Mouse (Mus musculus): ENCODE results near the gene Relt. TPM values are rescaled to one million over a fixed set of nuclear protein-coding genes. Genes with fewer than 3 reads are reported as not detected.

Gene Relt
- 5.9 and 6.3 TPM in 2 replicates for polyA plus RNA-seq (2015; fragmentation: Nextera tagmentation; extraction: Ambion mirVana)

DNA sequence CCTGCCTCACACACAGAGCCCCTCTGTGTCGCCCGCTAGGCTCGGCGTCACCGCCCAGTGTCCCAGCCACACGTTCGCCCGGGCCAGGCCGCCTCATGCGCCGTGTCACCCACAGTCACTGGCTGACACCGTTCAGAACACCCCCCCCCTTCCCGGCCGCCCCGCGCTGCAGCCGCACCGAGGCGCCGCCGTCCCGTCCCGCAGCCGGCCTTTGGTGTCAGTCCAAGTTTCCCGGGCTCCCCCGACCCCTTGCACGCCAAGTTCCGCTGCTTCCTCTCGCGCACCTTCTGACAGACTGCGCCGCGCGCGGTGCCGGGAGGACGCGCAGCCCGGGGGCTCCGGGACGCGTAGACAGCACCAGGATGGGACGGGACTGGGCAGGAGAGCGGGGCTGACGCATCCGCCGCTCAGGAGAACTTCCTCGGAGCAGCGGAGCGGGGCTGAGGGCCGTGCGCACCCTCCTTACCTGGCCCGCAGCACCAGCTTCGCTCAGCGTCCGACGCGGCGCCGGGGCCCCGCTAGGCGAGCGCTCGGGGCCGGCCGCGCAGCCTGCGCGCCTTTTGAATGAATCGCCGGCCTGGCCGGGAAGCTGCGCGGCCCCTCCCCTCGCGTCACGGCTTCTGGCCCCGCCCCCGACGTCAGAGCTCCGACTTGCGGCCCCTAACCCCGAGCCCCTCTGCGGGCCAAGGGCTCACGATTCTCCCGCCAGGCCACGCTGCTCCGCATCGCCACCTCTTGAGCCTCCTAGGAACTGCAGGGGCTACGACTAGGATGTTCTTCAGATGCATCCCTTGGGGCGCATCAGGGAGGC, at the start of gene Relt:
Relt (minus strand) TSS at position 619 of the 811 bp plus-strand sequence.
- no peaks in the 10 kb centered on the region for H3K36me3 ChIP-seq
- ATAC-seq (ENCODE audit: low FRiP score) = peak; percentile 92
- H3K27me3 ChIP-seq (replicated peaks) = no peaks in the 10 kb centered on the region
- peaks cover 14% of the 10 kb centered on the region for H3K4me1 ChIP-seq
- H3K9me3 ChIP-seq (replicated peaks) = no peaks in the 10 kb centered on the region
- H3K27ac ChIP-seq (replicated peaks) = peak within 1 kb of the TSS; percentile 87
- peak within 1 kb of the TSS; percentile 86 for H3K4me3 ChIP-seq (replicated peaks)
- H3K4me2 ChIP-seq = peak within 1 kb of the TSS; percentile 98
- WGBS = under 1% methylated on average over 77 of the region's 91 CpGs
- peak within 1 kb of the TSS; percentile 82 for H3K9ac ChIP-seq (replicated peaks)

DNA sequence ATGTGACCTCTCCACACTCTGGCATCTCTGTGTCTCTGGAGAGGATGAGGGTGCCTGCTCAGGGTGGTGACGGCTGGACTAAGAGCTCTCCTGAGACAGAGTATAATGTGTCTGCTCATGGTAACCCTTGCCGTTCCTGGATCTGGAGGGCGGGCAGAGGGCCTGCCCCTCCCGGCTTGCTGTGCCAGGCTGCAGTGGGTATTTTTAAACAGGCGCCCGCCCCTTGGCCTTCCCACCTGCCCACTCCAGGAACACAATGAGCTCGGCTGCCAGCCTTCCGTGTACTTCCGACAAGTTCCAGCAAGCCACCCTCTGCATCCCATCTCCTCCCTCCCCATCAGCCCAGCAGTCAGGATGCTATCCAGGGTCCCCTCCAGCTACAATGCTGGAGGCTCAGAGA, 48.5 kb upstream of the Relt start:
- no peak overlapping the region for H3K4me2 ChIP-seq
- no peak for ATAC-seq (ENCODE audit: low FRiP score)
- WGBS = 45% methylated on average over 9 of the region's 9 CpGs
- no peaks in the 10 kb centered on the region for H3K36me3 ChIP-seq
- no peaks in the 10 kb centered on the region for H3K9me3 ChIP-seq (replicated peaks)
- no peak overlapping the region for H3K9ac ChIP-seq (replicated peaks)
- no peak overlapping the region for H3K27ac ChIP-seq (replicated peaks)
- H3K27me3 ChIP-seq (replicated peaks) = no peaks in the 10 kb centered on the region
- no peak overlapping the region for H3K4me3 ChIP-seq (replicated peaks)
- H3K4me1 ChIP-seq = peaks cover 44% of the 10 kb centered on the region

DNA sequence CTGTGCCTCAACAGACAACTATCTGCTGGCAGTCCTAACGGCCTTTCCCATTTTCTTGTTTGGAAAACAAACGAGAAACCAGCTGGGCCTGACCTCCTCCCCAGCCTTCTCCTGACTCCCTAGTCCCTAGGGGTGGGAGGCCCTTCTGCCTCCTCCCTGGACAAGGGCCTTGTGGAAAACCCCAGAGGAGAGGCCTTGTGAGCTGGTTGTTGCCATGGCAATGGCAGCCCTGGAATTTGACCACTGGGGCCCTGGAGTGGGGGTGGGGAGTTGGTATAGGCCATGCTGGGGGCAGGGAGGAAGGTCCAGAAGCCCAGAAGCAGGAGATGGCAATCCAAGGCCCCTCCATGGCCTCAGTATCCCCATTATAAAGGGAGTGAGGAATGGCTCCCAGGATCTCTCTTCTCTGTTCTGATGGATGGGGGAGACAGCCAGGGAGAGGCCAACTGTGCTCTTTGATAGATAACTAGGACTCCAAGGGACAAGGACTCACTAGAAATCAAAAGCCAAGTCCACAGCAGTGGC, 48.1 kb upstream of the Relt start:
- H3K9ac ChIP-seq (replicated peaks) = no peak overlapping the region
- no peak overlapping the region for H3K4me2 ChIP-seq
- no peak overlapping the region; the same call in 1 of the 2 replicates for H3K27ac ChIP-seq (replicated peaks)
- 9% methylated on average over 2 of the region's 2 CpGs for WGBS
- no peak for ATAC-seq (ENCODE audit: low FRiP score)
- no peaks in the 10 kb centered on the region for H3K27me3 ChIP-seq (replicated peaks)
- peaks cover 41% of the 10 kb centered on the region for H3K4me1 ChIP-seq
- no peaks in the 10 kb centered on the region for H3K9me3 ChIP-seq (replicated peaks)
- H3K36me3 ChIP-seq = no peaks in the 10 kb centered on the region
- H3K4me3 ChIP-seq (replicated peaks) = no peak overlapping the region

DNA sequence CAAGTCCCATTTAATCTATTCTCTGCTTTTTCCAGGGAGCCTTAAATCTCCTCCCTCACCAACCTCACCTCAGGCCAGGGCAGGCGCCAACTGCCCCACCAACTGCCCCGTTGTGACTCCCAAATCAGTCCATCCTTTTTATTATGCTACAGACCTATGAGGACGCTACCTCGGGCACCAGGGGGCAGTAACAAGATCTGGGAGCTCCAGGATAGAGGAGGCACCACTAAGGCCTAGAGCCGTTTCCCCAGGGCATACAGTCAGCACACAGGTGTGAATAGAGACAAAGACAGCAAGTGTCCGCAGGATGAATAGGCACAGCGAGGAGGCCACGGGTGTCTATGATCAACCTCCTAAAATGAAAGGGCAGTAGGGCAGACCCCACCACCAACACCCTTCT, 45.3 kb upstream of the Relt start:
- ATAC-seq (ENCODE audit: low FRiP score) = no peak
- peaks cover 29% of the 10 kb centered on the region for H3K4me1 ChIP-seq
- H3K9me3 ChIP-seq (replicated peaks) = no peaks in the 10 kb centered on the region
- no peak overlapping the region for H3K4me2 ChIP-seq
- H3K27ac ChIP-seq (replicated peaks) = 0 out of 2 replicates have a peak overlapping the region, but pooled peaks have one; percentile 13
- H3K9ac ChIP-seq (replicated peaks) = no peak overlapping the region
- no peak overlapping the region for H3K4me3 ChIP-seq (replicated peaks)
- no peaks in the 10 kb centered on the region for H3K36me3 ChIP-seq
- H3K27me3 ChIP-seq (replicated peaks) = no peaks in the 10 kb centered on the region
- WGBS = 42% methylated on average over 8 of the region's 8 CpGs

DNA sequence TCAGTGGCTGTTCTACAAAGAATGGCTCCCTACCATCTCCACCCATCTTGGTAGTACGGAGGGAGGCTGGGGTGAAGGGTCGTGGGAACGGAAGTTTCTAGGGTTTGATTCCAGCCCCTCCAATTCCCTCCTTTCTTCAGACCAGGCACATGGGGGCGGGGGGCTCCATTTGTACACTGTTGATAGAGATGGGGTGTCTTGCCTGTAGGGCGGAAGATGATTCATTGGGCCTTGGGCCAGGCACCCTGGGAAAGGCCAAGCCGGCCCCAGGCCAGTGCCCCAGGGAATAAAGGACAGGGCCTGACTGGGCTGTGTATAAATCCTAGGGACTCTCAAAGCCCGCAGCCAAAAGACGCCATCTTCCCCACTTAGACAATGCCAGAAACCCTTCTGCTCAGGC, 44.8 kb upstream of the Relt start:
- peak; percentile 39; the same call in 1 of the 2 replicates for ATAC-seq (ENCODE audit: low FRiP score)
- H3K27ac ChIP-seq (replicated peaks) = peak overlapping the region; percentile 13; the same call in 1 of the 2 replicates
- 70% methylated on average over 8 of the region's 8 CpGs for WGBS
- H3K4me2 ChIP-seq = no peak overlapping the region
- no peak overlapping the region for H3K9ac ChIP-seq (replicated peaks)
- H3K4me1 ChIP-seq = peaks cover 29% of the 10 kb centered on the region
- no peaks in the 10 kb centered on the region for H3K9me3 ChIP-seq (replicated peaks)
- H3K4me3 ChIP-seq (replicated peaks) = no peak overlapping the region
- H3K36me3 ChIP-seq = no peaks in the 10 kb centered on the region
- H3K27me3 ChIP-seq (replicated peaks) = no peaks in the 10 kb centered on the region

DNA sequence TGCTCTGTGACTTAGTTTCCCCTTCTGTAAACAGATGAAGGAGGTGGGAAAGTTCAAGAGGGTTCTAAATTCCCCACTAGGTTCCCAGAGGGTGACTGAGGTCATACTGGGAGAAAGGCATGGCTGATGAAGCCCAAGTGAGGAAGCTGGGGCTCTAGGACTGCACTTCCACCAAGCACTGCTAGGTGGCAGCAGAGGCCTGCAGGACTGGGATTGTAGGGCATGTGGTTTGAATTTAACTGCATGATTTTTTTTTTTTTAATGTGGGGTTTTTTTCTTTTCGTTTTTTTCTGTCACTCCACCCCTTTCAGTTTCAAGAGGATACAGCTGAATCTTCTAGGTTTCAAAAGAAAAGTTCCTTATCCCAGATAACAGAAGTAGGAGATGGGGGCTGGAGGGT, 44.0 kb upstream of the Relt start:
- H3K4me3 ChIP-seq (replicated peaks) = no peak overlapping the region
- H3K27ac ChIP-seq (replicated peaks) = peak overlapping the region; percentile 60
- H3K27me3 ChIP-seq (replicated peaks) = no peaks in the 10 kb centered on the region
- H3K4me1 ChIP-seq = peaks cover 28% of the 10 kb centered on the region
- no peak overlapping the region for H3K4me2 ChIP-seq
- no peak for ATAC-seq (ENCODE audit: low FRiP score)
- H3K9me3 ChIP-seq (replicated peaks) = no peaks in the 10 kb centered on the region
- H3K9ac ChIP-seq (replicated peaks) = no peak overlapping the region
- H3K36me3 ChIP-seq = no peaks in the 10 kb centered on the region
- WGBS = 4% methylated on average over 1 of the region's 1 CpGs

DNA sequence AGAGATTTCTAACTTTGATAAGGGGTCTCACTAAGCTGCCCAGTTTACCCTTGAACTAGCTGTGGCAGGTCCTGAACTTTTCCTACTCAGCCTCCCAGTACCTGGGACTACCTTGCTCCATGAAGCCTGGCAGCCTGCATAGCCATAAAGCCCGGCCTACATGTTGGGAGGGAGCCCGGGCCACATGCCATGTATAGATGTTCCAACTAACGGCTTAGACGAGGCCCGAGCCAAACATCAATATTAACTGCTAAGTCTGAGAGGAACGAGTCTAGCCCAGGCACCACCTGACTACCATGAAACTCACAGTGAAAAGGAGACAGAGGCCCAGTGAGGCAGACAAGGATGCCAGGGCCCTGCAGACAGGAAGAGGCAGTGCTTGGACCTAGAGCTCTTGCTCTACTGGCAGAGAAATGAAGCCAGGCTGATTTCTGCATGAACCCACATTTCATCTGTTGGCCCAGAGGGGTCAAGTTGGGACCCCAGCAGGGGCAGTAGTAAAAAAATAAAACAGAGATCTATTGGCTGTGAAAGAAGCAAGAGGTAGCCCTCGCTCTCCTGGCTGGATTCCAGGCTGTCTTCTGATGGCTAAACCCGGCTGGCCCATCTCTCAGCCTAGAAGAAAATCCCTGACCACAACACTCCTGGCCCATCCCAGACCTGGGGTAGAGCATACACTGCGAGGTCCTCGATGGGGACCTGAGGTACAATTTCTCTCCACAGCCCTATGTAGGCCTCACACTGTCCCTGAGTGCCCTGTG, 43.0 kb upstream of the Relt start:
- no peak for ATAC-seq (ENCODE audit: low FRiP score)

DNA sequence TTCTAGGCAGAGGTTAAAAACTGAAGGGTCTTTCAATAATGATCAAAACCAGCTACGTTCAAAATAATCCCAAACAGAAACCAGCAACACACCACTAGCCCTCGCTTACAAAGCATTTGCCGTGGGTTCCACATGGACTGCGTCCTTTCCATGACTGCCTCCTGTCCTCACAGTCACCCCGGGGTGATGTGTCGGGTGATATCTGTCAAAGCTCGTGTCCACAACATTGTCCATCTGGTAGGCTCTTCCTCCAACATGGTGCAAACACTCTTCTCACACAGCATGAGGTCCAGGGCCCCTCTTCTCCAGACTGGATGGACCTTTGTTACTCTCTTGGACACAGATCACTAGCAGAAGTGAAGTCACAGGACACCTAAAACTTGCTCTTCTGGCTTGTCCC, 41.8 kb upstream of the Relt start:
- 93% methylated on average over 7 of the region's 7 CpGs for whole genome bisulfite sequencing
- no peak for ATAC-seq (ENCODE audit: low FRiP score)
- no peaks in the 10 kb centered on the region for H3K36me3 ChIP-seq
- H3K27me3 ChIP-seq (replicated peaks) = no peaks in the 10 kb centered on the region
- H3K27ac ChIP-seq (replicated peaks) = no peak overlapping the region
- H3K4me1 ChIP-seq = peaks cover 12% of the 10 kb centered on the region; the same call in 1 of the 2 replicates
- no peak overlapping the region for H3K4me3 ChIP-seq (replicated peaks)
- no peaks in the 10 kb centered on the region for H3K9me3 ChIP-seq (replicated peaks)
- no peak overlapping the region for H3K9ac ChIP-seq (replicated peaks)
- no peak overlapping the region for H3K4me2 ChIP-seq

More for the DNA sequence above, 43.0 kb upstream of the Relt start:
- H3K9ac ChIP-seq (replicated peaks) = no peak overlapping the region
- H3K27ac ChIP-seq (replicated peaks) = no peak overlapping the region
- H3K4me1 ChIP-seq = peaks cover 17% of the 10 kb centered on the region
- H3K9me3 ChIP-seq (replicated peaks) = no peaks in the 10 kb centered on the region
- 86% methylated on average over 10 of the region's 10 CpGs for WGBS
- no peak overlapping the region for H3K4me3 ChIP-seq (replicated peaks)
- H3K4me2 ChIP-seq = no peak overlapping the region
- no peaks in the 10 kb centered on the region for H3K36me3 ChIP-seq
- H3K27me3 ChIP-seq (replicated peaks) = no peaks in the 10 kb centered on the region

DNA sequence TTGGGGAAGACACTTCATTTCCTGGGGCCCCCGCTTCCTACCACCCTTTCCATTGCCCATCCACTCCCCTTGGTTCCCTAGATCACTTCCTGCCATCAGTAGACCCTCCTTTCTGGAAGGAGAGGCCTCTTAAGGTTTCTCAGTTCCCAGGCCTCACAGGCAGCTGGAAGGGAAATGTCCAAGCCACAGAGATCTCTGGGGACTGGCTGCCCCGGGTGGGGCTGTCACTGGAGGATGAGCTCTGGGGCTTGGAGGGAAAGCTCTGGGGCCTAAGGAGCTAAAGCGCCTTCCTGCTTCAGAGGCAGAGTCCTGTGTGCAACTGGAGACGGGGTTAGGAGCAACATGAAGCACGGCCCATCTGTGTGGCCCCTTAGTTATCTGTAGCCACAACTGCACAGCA, 41.4 kb upstream of the Relt start:
- H3K4me1 ChIP-seq = peaks cover 12% of the 10 kb centered on the region; the same call in 1 of the 2 replicates
- no peaks in the 10 kb centered on the region for H3K9me3 ChIP-seq (replicated peaks)
- WGBS = 89% methylated on average over 5 of the region's 5 CpGs
- H3K4me2 ChIP-seq = no peak overlapping the region
- no peaks in the 10 kb centered on the region for H3K27me3 ChIP-seq (replicated peaks)
- no peak overlapping the region for H3K4me3 ChIP-seq (replicated peaks)
- H3K27ac ChIP-seq (replicated peaks) = no peak overlapping the region
- H3K36me3 ChIP-seq = no peaks in the 10 kb centered on the region
- no peak overlapping the region for H3K9ac ChIP-seq (replicated peaks)
- no peak for ATAC-seq (ENCODE audit: low FRiP score)

DNA sequence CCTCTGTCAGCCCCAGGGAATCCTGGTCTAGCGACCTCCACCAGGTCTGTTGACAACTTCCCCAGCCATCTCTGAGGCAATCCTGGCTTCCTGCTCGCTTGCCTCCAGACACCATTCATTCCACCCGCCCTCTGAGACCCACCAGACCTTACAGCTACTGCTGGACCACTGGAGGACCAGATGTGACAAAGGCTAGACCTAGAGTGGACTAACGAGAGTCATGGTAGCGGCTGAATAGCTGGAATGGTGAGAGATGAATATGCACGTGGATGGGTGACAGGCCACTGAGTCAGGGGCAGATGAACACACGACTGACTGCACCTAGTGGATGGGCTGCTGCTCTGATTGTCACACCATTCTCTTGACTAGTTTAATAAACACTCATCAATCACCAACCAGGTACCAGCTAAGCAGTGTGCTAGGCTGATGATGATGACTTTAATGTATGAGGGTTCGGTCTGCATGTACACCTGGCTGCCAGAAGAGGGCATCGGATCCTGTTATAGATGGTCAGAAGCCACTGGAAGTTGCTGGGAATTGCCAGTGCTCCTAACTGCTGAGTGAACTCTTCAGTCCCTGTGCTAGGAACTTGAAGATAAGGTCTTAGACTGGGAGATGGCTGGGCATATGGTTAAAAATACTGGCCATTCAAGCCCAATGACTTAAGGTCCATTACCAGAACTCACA, 39.3 kb upstream of the Relt start:
- no peak overlapping the region for H3K9ac ChIP-seq (replicated peaks)
- H3K27ac ChIP-seq (replicated peaks) = no peak overlapping the region
- H3K4me1 ChIP-seq = peaks cover 3% of the 10 kb centered on the region; the same call in 1 of the 2 replicates
- H3K27me3 ChIP-seq (replicated peaks) = no peaks in the 10 kb centered on the region
- no peaks in the 10 kb centered on the region for H3K9me3 ChIP-seq (replicated peaks)
- H3K4me2 ChIP-seq = no peak overlapping the region
- no peak for ATAC-seq (ENCODE audit: low FRiP score)
- WGBS = 83% methylated on average over 9 of the region's 9 CpGs
- no peak overlapping the region for H3K4me3 ChIP-seq (replicated peaks)
- no peaks in the 10 kb centered on the region for H3K36me3 ChIP-seq

DNA sequence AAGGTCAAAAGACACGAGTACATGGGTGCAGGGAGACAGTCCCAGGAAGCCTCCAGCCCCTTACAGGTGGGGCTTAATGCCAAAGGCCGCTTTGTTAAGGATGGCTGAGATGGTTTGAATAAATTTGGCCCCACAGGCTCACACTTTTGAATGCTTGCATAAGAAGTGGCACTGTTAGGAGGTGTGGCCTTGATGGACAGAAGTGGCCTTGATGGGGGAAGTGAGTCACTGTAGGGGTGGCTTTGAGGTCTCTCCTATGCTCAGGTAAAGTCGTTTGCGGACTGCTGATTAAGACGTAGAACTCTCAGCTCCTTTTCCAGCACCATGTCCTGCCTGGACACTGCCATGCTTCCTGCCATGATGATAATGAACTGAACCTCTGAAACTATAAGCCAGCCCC, 34.6 kb upstream of the Relt start:
- no peak overlapping the region for H3K4me3 ChIP-seq (replicated peaks)
- no peak overlapping the region for H3K27ac ChIP-seq (replicated peaks)
- H3K9me3 ChIP-seq (replicated peaks) = no peaks in the 10 kb centered on the region
- peaks cover 28% of the 10 kb centered on the region for H3K4me1 ChIP-seq
- ATAC-seq (ENCODE audit: low FRiP score) = no peak
- no peak overlapping the region for H3K4me2 ChIP-seq
- WGBS = 85% methylated on average over 5 of the region's 5 CpGs
- H3K27me3 ChIP-seq (replicated peaks) = no peaks in the 10 kb centered on the region
- H3K9ac ChIP-seq (replicated peaks) = no peak overlapping the region
- H3K36me3 ChIP-seq = no peaks in the 10 kb centered on the region

Data from neural tube, embryonic 15.5 days (tissue).